Mouse (Mus musculus) stomach, postnatal 0 days (tissue): ENCODE measurements around the gene Ago1. TPM values are rescaled to one million over a fixed set of nuclear protein-coding genes. Genes with fewer than 3 reads are reported as not detected.

Source experiments
- ATAC-seq: fragments of 200-750 bp; cut with Nextera tagmentation; 2 replicates; pipeline ENCODE4 v1.8.0; 2017; ENCODE audit not compliant: low FRiP score, low TSS enrichment
- DNase-seq: peaks from one replicate; pipeline ENCODE4 v3.0.0-alpha.2; 2016; ENCODE audit warnings: low spot score
- H3K27ac ChIP-seq: fragments of 300-500 bp; sonication (generic); replicated peaks from 2 replicates; pipeline ENCODE4 v1.5.1; 2014; ENCODE audit warnings: mild to moderate bottlenecking, control low read depth
- H3K27me3 ChIP-seq: fragments of 300-500 bp; sonication (generic); 2 replicates; pipeline ENCODE4 v1.6.1; 2014; ENCODE audit warnings: low read length; ENCODE audit not compliant: control insufficient read depth, insufficient read depth
- H3K36me3 ChIP-seq: fragments of 300-500 bp; sonication (generic); 2 replicates; pipeline ENCODE4 v1.6.1; 2014; ENCODE audit warnings: low read length, mixed read lengths; ENCODE audit not compliant: control insufficient read depth, insufficient read depth
- H3K4me1 ChIP-seq: fragments of 300-500 bp; sonication (generic); replicated peaks from 2 replicates; pipeline ENCODE4 v1.6.1; 2014; ENCODE audit warnings: antibody characterized with exemption; ENCODE audit not compliant: control insufficient read depth, insufficient read depth
- H3K4me2 ChIP-seq: fragments of 300-500 bp; sonication (generic); replicated peaks from 2 replicates; pipeline ENCODE4 v1.6.1; 2014; ENCODE audit warnings: low read depth, mild to moderate bottlenecking, control low read depth, moderate library complexity
- H3K4me3 ChIP-seq: fragments of 300-500 bp; sonication (generic); 2 replicates; pipeline ENCODE4 v1.5.1; 2014; ENCODE audit warnings: low read depth, low read length, control low read depth
- H3K9ac ChIP-seq: fragments of 300-500 bp; sonication (generic); 2 replicates; pipeline ENCODE4 v1.6.1; 2014; ENCODE audit warnings: mild to moderate bottlenecking, low read length, control low read depth, mixed read lengths
- H3K9me3 ChIP-seq: fragments of 300-500 bp; sonication (generic); 2 replicates; pipeline ENCODE4 v1.6.1; 2016; ENCODE audit warnings: low read length; ENCODE audit not compliant: control insufficient read depth
- CTCF ChIP-seq: IDR thresholded peaks from 2 replicates; pipeline ENCODE4 v1.5.1; 2016; ENCODE audit warnings: antibody characterized with exemption, low read depth, mild to moderate bottlenecking, moderate library complexity
- EP300 ChIP-seq: optimal IDR thresholded peaks from 2 replicates; pipeline ENCODE3; 2016; ENCODE audit warnings: antibody characterized with exemption
- WGBS: fragments of 180-500 bp; shearing (Covaris S2); extraction: QIAGEN DNeasy Blood & Tissue Kit; methylation state at CpG from one replicate; pipeline ENCODE4 v1.1.7; 2014; 5-methylcytosine and 5-hydroxymethylcytosine counted together
- polyA plus RNA-seq: library from polyadenylated mRNA; unstranded; fragments of >200 nt; fragmentation: Nextera tagmentation; extraction: Ambion mirVana; gene quantifications from 2 replicates; pipeline ENCODE4 v1.2.1, GENCODE M21; 2015

The Ago1 gene
- polyA plus RNA-seq, 1 experiment from 2014 or later = 2.5 TPM

- ATAC-seq (no peak), DNase-seq (no peak)
- Histone ChIP-seq H3K4me3 (no peak overlapping the region), H3K36me3 (no peaks in the 10 kb centered on the region), H3K4me1 (no peaks in the 10 kb centered on the region), H3K27me3 (no peaks in the 10 kb centered on the region), H3K27ac (no peak overlapping the region), H3K9me3 (no peaks in the 10 kb centered on the region), H3K9ac (no peak overlapping the region), H3K4me2 (no peak overlapping the region)
- WGBS = 72% methylated on average over 3 of the region's 3 CpGs
- TF ChIP-seq EP300 (no peak), CTCF (no peak)
Measured at GRCm38 (mm10) chr4:126483874-126484273, 15.5 kb upstream of the Ago1 start.

- Histone ChIP-seq H3K4me2 (no peak overlapping the region), H3K4me3 (no peak overlapping the region), H3K4me1 (no peaks in the 10 kb centered on the region), H3K27ac (no peak overlapping the region), H3K9ac (no peak overlapping the region), H3K27me3 (no peaks in the 10 kb centered on the region), H3K36me3 (no peaks in the 10 kb centered on the region), H3K9me3 (no peaks in the 10 kb centered on the region)
- no peak for ATAC-seq
- no peak for DNase-seq
- TF ChIP-seq CTCF (no peak), EP300 (no peak)
- WGBS = 72% methylated on average over 12 of the region's 12 CpGs
Measured at GRCm38 (mm10) chr4:126482951-126483350, 14.6 kb upstream of the Ago1 start.

GRCm38 (mm10) chr4:126481461-126481860 lies 13.1 kb upstream of the Ago1 start:
- WGBS = 77% methylated on average over 5 of the region's 5 CpGs
- no peak overlapping the region for H3K4me2 ChIP-seq
- TF ChIP-seq EP300 (no peak), CTCF (no peak)

GRCm38 (mm10) chr4:126480288-126480687 lies 11.9 kb upstream of the Ago1 start:
- no peaks in the 10 kb centered on the region for H3K9me3 ChIP-seq
- H3K36me3 ChIP-seq = no peaks in the 10 kb centered on the region
- DNase-seq = no peak
- no peaks in the 10 kb centered on the region for H3K27me3 ChIP-seq
- H3K4me2 ChIP-seq = no peak overlapping the region
- ATAC-seq = no peak
- H3K4me3 ChIP-seq = no peak overlapping the region
- H3K4me1 ChIP-seq = no peaks in the 10 kb centered on the region
- WGBS = 39% methylated on average over 3 of the region's 3 CpGs
- H3K9ac ChIP-seq = no peak overlapping the region
- H3K27ac ChIP-seq = no peak overlapping the region
- TF ChIP-seq CTCF (no peak), EP300 (no peak)

More at GRCm38 (mm10) chr4:126481461-126481860, 13.1 kb upstream of the Ago1 start:
- Histone ChIP-seq H3K36me3 (no peaks in the 10 kb centered on the region), H3K4me1 (no peaks in the 10 kb centered on the region), H3K27ac (no peak overlapping the region), H3K27me3 (no peaks in the 10 kb centered on the region), H3K4me3 (no peak overlapping the region), H3K9ac (no peak overlapping the region), H3K9me3 (no peaks in the 10 kb centered on the region)
- DNase-seq = no peak
- no peak for ATAC-seq

- Histone ChIP-seq H3K4me2 (no peak overlapping the region), H3K27me3 (no peaks in the 10 kb centered on the region), H3K4me3 (no peak overlapping the region), H3K36me3 (no peaks in the 10 kb centered on the region), H3K27ac (no peak overlapping the region), H3K4me1 (no peaks in the 10 kb centered on the region), H3K9me3 (no peaks in the 10 kb centered on the region), H3K9ac (no peak overlapping the region)
- WGBS = 45% methylated on average over 5 of the region's 5 CpGs
- no peak for ATAC-seq
- DNase-seq = no peak
- no peak for TF ChIP-seq EP300
- TF ChIP-seq CTCF = no peak
Measured at GRCm38 (mm10) chr4:126473031-126473430, 4.6 kb upstream of the Ago1 start.

- H3K9me3 ChIP-seq = no peaks in the 10 kb centered on the region
- no peaks in the 10 kb centered on the region for H3K36me3 ChIP-seq
- no peak overlapping the region for H3K27ac ChIP-seq
- DNase-seq (no peak), ATAC-seq (no peak)
- H3K9ac ChIP-seq = no peak overlapping the region
- 46% methylated on average over 1 of the region's 1 CpGs for WGBS
- no peak for TF ChIP-seq CTCF
- TF ChIP-seq EP300 = no peak
- peaks cover 10% of the 10 kb centered on the region; the same call in 1 of the 2 replicates for H3K4me1 ChIP-seq
- no peaks in the 10 kb centered on the region for H3K27me3 ChIP-seq
- no peak overlapping the region for H3K4me3 ChIP-seq
- H3K4me2 ChIP-seq = no peak overlapping the region
Measured at GRCm38 (mm10) chr4:126469334-126469733, 951 bp upstream of the Ago1 start.
